Mouse (Mus musculus) myocyte (in vitro differentiated cells): ENCODE measurements at regions not wholly inside any gene's neighbourhood (a gene's known extent, or its start where the extent isn't known, plus 50 kb on each side); places are given as distances from the start of the nearest gene placed in this dataset.

ENCODE experiments used
- MAX ChIP-seq: IDR thresholded peaks from one replicate; pipeline ENCODE4 v1.6.1; 2011; ENCODE audit warnings: low read depth, mild to moderate bottlenecking, control low read depth
- POLR2A ChIP-seq: IDR thresholded peaks from one replicate; pipeline ENCODE4 v1.6.1; 2011; ENCODE audit warnings: low read depth, mild to moderate bottlenecking, control low read depth, moderate library complexity; ENCODE audit not compliant: insufficient read length

DNA sequence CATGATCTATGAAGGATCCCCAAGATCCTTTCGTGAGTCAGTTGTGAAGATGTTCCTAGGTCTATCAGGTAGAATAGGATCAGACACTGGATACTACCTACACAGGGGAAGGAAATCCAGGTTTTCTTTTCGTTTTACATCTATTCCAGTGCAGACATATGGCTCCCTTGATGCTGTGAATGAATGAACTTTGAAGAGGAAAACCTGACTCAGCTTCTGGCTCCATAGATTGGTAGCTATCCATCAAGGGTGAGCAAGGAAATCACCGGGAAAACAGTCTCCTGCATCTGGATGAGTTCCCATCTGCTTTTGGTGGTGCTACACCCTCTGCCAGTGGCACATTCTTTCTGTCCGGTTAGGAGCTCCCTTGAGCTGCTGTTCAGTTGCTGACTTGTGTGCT is 687.8 kb downstream of the Hs3st4 start:
- TF ChIP-seq POLR2A (no peak), MAX (no peak)
